Mouse (Mus musculus): Measurements from ENCODE around the gene Apol8.

Apol8 gene

GRCm38 (mm10) chr15:77756848-77757247 lies at the start of gene Apol8:
Apol8 (minus strand) TSS chr15:77757003.
- DNase-seq (ENCODE audit: low read depth, low spot score) = peak; percentile 71

GRCm38 (mm10) chr15:77805657-77806056 lies 48.9 kb upstream of the Apol8 start:
- no peak for DNase-seq (ENCODE audit: low read depth, low spot score)

- no peak for DNase-seq (ENCODE audit: low read depth, low spot score)
Measured at GRCm38 (mm10) chr15:77804949-77805348, 48.1 kb upstream of the Apol8 start.

GRCm38 (mm10) chr15:77804460-77804859 lies 47.7 kb upstream of the Apol8 start:
- DNase-seq (ENCODE audit: low read depth, low spot score) = no peak

- peak; percentile 87 for DNase-seq (ENCODE audit: low read depth, low spot score)
Measured at GRCm38 (mm10) chr15:77803747-77804146, 46.9 kb upstream of the Apol8 start.

GRCm38 (mm10) chr15:77802992-77803391 lies 46.2 kb upstream of the Apol8 start:
- DNase-seq (ENCODE audit: low read depth, low spot score) = no peak

GRCm38 (mm10) chr15:77801188-77801587 lies 44.4 kb upstream of the Apol8 start:
- DNase-seq (ENCODE audit: low read depth, low spot score) = peak; percentile 55

- DNase-seq (ENCODE audit: low read depth, low spot score) = peak; percentile 95
Measured at GRCm38 (mm10) chr15:77800511-77800910, 43.7 kb upstream of the Apol8 start.

GRCm38 (mm10) chr15:77799491-77800474 lies 43.0 kb upstream of the Apol8 start:
- peak; percentile 61 for DNase-seq (ENCODE audit: low read depth, low spot score)

- peak; percentile 93 for DNase-seq (ENCODE audit: low read depth, low spot score)
Measured at GRCm38 (mm10) chr15:77798664-77799490, 42.1 kb upstream of the Apol8 start.

GRCm38 (mm10) chr15:77797609-77798411 lies 41.0 kb upstream of the Apol8 start:
- DNase-seq (ENCODE audit: low read depth, low spot score) = peak; percentile 79

GRCm38 (mm10) chr15:77796409-77797035 lies 39.7 kb upstream of the Apol8 start:
- no peak for DNase-seq (ENCODE audit: low read depth, low spot score)

GRCm38 (mm10) chr15:77794908-77795356 lies 38.1 kb upstream of the Apol8 start:
- DNase-seq (ENCODE audit: low read depth, low spot score) = no peak

- DNase-seq (ENCODE audit: low read depth, low spot score) = no peak
Measured at GRCm38 (mm10) chr15:77794138-77794907, 37.5 kb upstream of the Apol8 start.

- no peak for DNase-seq (ENCODE audit: low read depth, low spot score)
Measured at GRCm38 (mm10) chr15:77793554-77793953, 36.8 kb upstream of the Apol8 start.

- no peak for DNase-seq (ENCODE audit: low read depth, low spot score)
Measured at GRCm38 (mm10) chr15:77793094-77793493, 36.3 kb upstream of the Apol8 start.

- DNase-seq (ENCODE audit: low read depth, low spot score) = no peak
Measured at GRCm38 (mm10) chr15:77792056-77792455, 35.3 kb upstream of the Apol8 start.

GRCm38 (mm10) chr15:77790656-77791405 lies 34.0 kb upstream of the Apol8 start:
- no peak for DNase-seq (ENCODE audit: low read depth, low spot score)

GRCm38 (mm10) chr15:77789186-77789585 lies 32.4 kb upstream of the Apol8 start:
- no peak for DNase-seq (ENCODE audit: low read depth, low spot score)

Measured in 3T3-L1 (cell line).